Mouse (Mus musculus) megakaryocyte, embryonic 14.5 days (primary cell): Measurements from ENCODE around the gene Baiap2.

Experiments
- FLI1 ChIP-seq: IDR thresholded peaks from 2 replicates; pipeline ENCODE4 v1.6.1; 2012; ENCODE audit warnings: low read length, inconsistent platforms, mixed read lengths
- GATA1 ChIP-seq: IDR thresholded peaks from 3 replicates; pipeline ENCODE4 v1.6.1; 2012; ENCODE audit warnings: mixed read lengths, low read length, inconsistent platforms, borderline replicate concordance

- no peak for TF ChIP-seq GATA1
- TF ChIP-seq FLI1 = no peak
Observed at GRCm38 (mm10) chr11:120011761-120012560, 69.4 kb downstream of the Baiap2 start.
